Mouse (Mus musculus) ZHBTc4 (cell line): Measurements from ENCODE around the gene Gmpr.

Experiments
- DNase-seq: peaks from one replicate; pipeline ENCODE4 v3.0.0-alpha.2; 2011; ENCODE audit warnings: low read depth, low spot score

Gene Gmpr

GRCm38 (mm10) chr13:45600443-45600842 is 93.2 kb downstream of the Gmpr start:
- DNase-seq, result no peak
